9 mouse cellular contexts compared by ENCODE assay signal in genomic region chr9:67147656-67148055, GRCm38 (mm10).
"Had no signal": no experiment of that assay in that cellular context is flagged by ENCODE, and none has a peak within 500 bp of the region (broad histone marks: within the 10 kb centered on the region; RNA-seq: fewer than 3 reads in every experiment).

No protein-coding gene starts in this region.

- H3K36me3 ChIP-seq: hindbrain, embryonic 15.5 days; limb, embryonic 13.5 days; midbrain, embryonic 13.5 days had no signal

- H3K27ac ChIP-seq: hindbrain, embryonic 15.5 days; limb, embryonic 13.5 days; liver, embryonic 14.5 days; midbrain, embryonic 13.5 days had no signal

- DNase-seq: left cerebral cortex, postnatal 4 days; lung, adult 18-20 months; right cerebral cortex, adult 18-20 months; right cerebral cortex, postnatal 25 days; thymus, postnatal 36 days had no signal

- H3K4me3 ChIP-seq: hindbrain, embryonic 15.5 days; limb, embryonic 13.5 days; midbrain, embryonic 13.5 days had no signal

- H3K27me3 ChIP-seq: hindbrain, embryonic 15.5 days; limb, embryonic 13.5 days; midbrain, embryonic 13.5 days had no signal

- H3K4me1 ChIP-seq: hindbrain, embryonic 15.5 days; midbrain, embryonic 13.5 days had no signal
